Mouse (Mus musculus): ENCODE results near the gene Olfr434. TPM values are rescaled to one million over a fixed set of nuclear protein-coding genes. Genes with fewer than 3 reads are reported as not detected.
A peak's percentile ranks its signal among the peaks of the same experiment; 100 is the strongest.
"Not testable (repeated sequence)": the region's sequence is repeated elsewhere in the genome, so short reads cannot be mapped to it uniquely, and the experiment has no call there.

The Olfr434 gene
- not detected in 2 replicates for polyA plus RNA-seq (2014; fragmentation: Nextera tagmentation; extraction: Ambion mirVana)

GRCm38 (mm10) chr6:43212873-43213272 is at the start of gene Olfr434:
TSS of gene Olfr434 (plus strand) at chr6:43213021.
- not testable (repeated sequence) for H3K4me2 ChIP-seq (replicated peaks; ENCODE audit: low read depth, low read length); H3K27me3 ChIP-seq (ENCODE audit: control insufficient read depth, insufficient read depth, low read length); H3K4me3 ChIP-seq (ENCODE audit: low read depth, low read length); H3K9me3 ChIP-seq (ENCODE audit: control insufficient read depth, low read length); H3K4me1 ChIP-seq (replicated peaks; ENCODE audit: control insufficient read depth, insufficient read depth, low read length); ATAC-seq (ENCODE audit: low FRiP score); DNase-seq (ENCODE audit: low spot score); H3K27ac ChIP-seq (ENCODE audit: low read depth, low read length); H3K9ac ChIP-seq (ENCODE audit: low read depth, low read length); H3K36me3 ChIP-seq (ENCODE audit: control insufficient read depth, insufficient read depth, low read length)

DNA sequence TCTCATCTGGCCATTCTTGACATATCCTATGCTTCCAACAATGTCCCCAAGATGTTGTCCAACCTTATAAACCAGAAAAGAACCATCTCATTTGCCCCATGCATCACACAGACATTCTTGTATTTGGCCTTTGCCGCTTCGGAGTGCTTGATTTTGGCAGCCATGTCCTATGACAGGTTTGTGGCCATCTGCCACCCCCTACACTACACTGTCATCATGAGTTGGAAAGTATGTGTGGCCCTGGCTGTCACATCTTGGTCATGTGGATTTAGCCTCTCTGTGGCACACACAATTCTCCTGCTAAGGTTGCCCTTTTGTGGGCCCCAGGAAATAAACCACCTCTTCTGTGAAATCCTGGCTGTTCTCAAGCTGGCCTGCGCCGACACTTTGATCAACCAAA is 45.6 kb upstream of the Olfr434 start:
- Histone ChIP-seq H3K4me1 (replicated peaks; ENCODE audit: control insufficient read depth, insufficient read depth, low read length) (no peaks in the 10 kb centered on the region), H3K27ac (ENCODE audit: low read depth, low read length) (no peak overlapping the region), H3K9ac (ENCODE audit: low read depth, low read length) (no peak overlapping the region), H3K36me3 (ENCODE audit: control insufficient read depth, insufficient read depth, low read length) (no peaks in the 10 kb centered on the region), H3K27me3 (ENCODE audit: control insufficient read depth, insufficient read depth, low read length) (no peaks in the 10 kb centered on the region), H3K4me2 (replicated peaks; ENCODE audit: low read depth, low read length) (no peak overlapping the region), H3K4me3 (ENCODE audit: low read depth, low read length) (no peak overlapping the region), H3K9me3 (ENCODE audit: control insufficient read depth, low read length) (no peaks in the 10 kb centered on the region)
- 94% methylated on average over 4 of the region's 4 CpGs for WGBS
- DNase-seq (ENCODE audit: low spot score) (no peak), ATAC-seq (ENCODE audit: low FRiP score) (no peak)

DNA sequence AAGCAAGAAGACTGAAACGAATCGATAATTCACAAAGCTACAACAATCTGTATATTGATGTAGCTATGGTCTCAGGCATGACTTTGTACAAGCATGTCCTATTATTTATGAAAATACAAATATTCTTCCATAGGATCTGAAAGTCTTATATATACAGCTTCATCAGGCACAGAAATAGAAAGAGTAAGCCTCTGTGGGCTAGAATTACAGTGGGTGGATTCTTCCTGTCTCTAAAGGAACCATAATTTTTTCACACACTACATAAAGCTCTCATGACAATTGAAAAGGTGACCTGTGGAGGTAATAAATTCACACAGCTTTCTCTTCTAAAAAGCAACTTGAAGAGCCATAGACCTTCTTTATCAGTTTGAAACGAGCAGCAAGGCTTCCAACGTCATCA is 41.0 kb upstream of the Olfr434 start, which contains the start of gene Olfr13:
Gene Olfr13 (plus strand): TSS at position 301 of the 400 bp plus-strand sequence.
- H3K9me3 ChIP-seq (ENCODE audit: control insufficient read depth, low read length): no peaks in the 10 kb centered on the region
- no peak within 1 kb of the TSS for H3K27ac ChIP-seq (ENCODE audit: low read depth, low read length)
- ATAC-seq (ENCODE audit: low FRiP score) (no peak), DNase-seq (ENCODE audit: low spot score) (no peak)
- H3K9ac ChIP-seq (ENCODE audit: low read depth, low read length): no peak within 1 kb of the TSS
- H3K4me2 ChIP-seq (replicated peaks; ENCODE audit: low read depth, low read length): no peak within 1 kb of the TSS
- WGBS: 78% methylated on average over 4 of the region's 4 CpGs
- no peak within 1 kb of the TSS for H3K4me3 ChIP-seq (ENCODE audit: low read depth, low read length)
- H3K4me1 ChIP-seq (replicated peaks; ENCODE audit: control insufficient read depth, insufficient read depth, low read length): no peaks in the 10 kb centered on the region
- no peaks in the 10 kb centered on the region for H3K27me3 ChIP-seq (ENCODE audit: control insufficient read depth, insufficient read depth, low read length)
- H3K36me3 ChIP-seq (ENCODE audit: control insufficient read depth, insufficient read depth, low read length): no peaks in the 10 kb centered on the region

- H3K36me3 ChIP-seq (ENCODE audit: control insufficient read depth, insufficient read depth, low read length): no peaks in the 10 kb centered on the region
- H3K27me3 ChIP-seq (ENCODE audit: control insufficient read depth, insufficient read depth, low read length): no peaks in the 10 kb centered on the region
- no peak overlapping the region for H3K9ac ChIP-seq (ENCODE audit: low read depth, low read length)
- no peak overlapping the region for H3K27ac ChIP-seq (ENCODE audit: low read depth, low read length)
- DNase-seq (ENCODE audit: low spot score): no peak
- ATAC-seq (ENCODE audit: low FRiP score): peak; percentile 25; the same call in 1 of the 2 replicates
- 61% methylated on average over 1 of the region's 1 CpGs for WGBS
- no peaks in the 10 kb centered on the region for H3K9me3 ChIP-seq (ENCODE audit: control insufficient read depth, low read length)
- H3K4me3 ChIP-seq (ENCODE audit: low read depth, low read length): no peak overlapping the region
- H3K4me1 ChIP-seq (replicated peaks; ENCODE audit: control insufficient read depth, insufficient read depth, low read length): no peaks in the 10 kb centered on the region
- H3K4me2 ChIP-seq (replicated peaks; ENCODE audit: low read depth, low read length): no peak overlapping the region
These were observed 34.7 kb upstream of the Olfr434 start for GRCm38 (mm10) chr6:43178129-43178528.

DNA sequence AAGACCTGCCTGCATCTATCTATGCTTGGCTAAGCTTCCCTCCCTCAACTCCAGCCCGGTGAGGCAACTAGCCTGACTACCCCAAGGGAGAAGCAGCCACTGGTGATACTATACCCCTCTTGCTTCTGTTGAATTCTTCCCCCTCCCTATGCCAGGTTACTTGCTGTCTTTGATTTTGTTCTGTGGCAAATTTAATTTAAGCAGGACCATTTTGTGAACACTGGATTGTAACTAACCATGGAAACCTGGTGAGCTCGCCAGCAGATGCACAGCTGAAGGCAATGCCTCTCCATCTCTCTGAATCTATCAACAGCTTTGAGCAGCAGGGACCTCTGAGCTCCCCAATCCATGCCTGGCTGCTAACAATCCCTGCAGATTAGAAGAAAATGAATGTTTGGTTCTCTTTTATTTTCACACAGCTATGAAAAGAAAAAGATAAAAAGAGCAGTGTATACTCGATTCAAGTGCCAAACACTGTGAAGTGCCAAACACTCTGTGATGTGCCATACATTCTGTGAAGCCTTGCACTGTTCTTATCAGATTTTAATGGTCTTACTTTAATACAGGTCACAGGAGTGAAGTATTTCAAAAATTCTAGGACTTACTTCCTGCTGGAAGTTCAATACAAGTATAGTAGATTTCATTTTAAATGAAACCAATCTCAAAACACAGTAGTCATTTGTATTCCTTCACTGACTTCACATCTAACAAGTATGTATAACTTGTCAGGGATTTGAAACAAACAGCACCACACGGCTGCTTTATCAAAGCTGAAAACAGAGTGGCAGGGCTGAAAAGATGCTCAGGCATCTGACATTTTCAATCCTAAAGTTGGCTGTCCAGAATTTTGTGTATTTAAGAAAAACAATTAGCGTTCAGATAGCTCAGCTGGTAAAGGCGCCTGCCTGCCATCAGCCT is 34.0 kb upstream of the Olfr434 start:
- Histone ChIP-seq H3K9me3 (ENCODE audit: control insufficient read depth, low read length) (no peaks in the 10 kb centered on the region), H3K27me3 (ENCODE audit: control insufficient read depth, insufficient read depth, low read length) (no peaks in the 10 kb centered on the region), H3K4me3 (ENCODE audit: low read depth, low read length) (no peak overlapping the region), H3K4me1 (replicated peaks; ENCODE audit: control insufficient read depth, insufficient read depth, low read length) (no peaks in the 10 kb centered on the region), H3K27ac (ENCODE audit: low read depth, low read length) (no peak overlapping the region), H3K36me3 (ENCODE audit: control insufficient read depth, insufficient read depth, low read length) (no peaks in the 10 kb centered on the region), H3K9ac (ENCODE audit: low read depth, low read length) (no peak overlapping the region), H3K4me2 (replicated peaks; ENCODE audit: low read depth, low read length) (no peak overlapping the region)
- DNase-seq (ENCODE audit: low spot score): no peak
- 80% methylated on average over 6 of the region's 6 CpGs for WGBS
- peak; percentile 54; the same call in 1 of the 2 replicates for ATAC-seq (ENCODE audit: low FRiP score)

DNA sequence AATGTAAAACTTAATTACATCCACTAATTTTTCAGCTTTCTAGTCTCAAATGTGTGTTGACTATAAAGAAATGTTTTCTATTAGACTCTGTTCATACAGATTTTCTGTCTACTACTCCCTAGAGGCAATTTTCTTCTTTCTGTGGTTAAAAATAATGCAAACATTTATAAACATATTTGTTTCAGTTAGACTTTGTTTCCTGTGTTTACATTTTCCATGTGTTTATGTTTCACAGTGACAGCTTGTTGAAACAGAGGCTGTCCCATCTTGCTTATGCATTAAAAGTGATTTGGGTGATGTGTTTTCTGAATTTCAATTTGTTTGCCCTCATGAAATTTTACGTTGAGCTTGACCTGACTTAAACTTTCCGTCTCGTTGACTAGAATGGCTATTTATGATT is 21.8 kb upstream of the Olfr434 start:
- no peaks in the 10 kb centered on the region for H3K27me3 ChIP-seq (ENCODE audit: control insufficient read depth, insufficient read depth, low read length)
- DNase-seq (ENCODE audit: low spot score) (no peak), ATAC-seq (ENCODE audit: low FRiP score) (no peak)
- no peaks in the 10 kb centered on the region for H3K9me3 ChIP-seq (ENCODE audit: control insufficient read depth, low read length)
- H3K4me3 ChIP-seq (ENCODE audit: low read depth, low read length): no peak overlapping the region
- no peak overlapping the region for H3K27ac ChIP-seq (ENCODE audit: low read depth, low read length)
- no peaks in the 10 kb centered on the region for H3K4me1 ChIP-seq (replicated peaks; ENCODE audit: control insufficient read depth, insufficient read depth, low read length)
- no peak overlapping the region for H3K9ac ChIP-seq (ENCODE audit: low read depth, low read length)
- WGBS: 89% methylated on average over 3 of the region's 3 CpGs
- no peak overlapping the region for H3K4me2 ChIP-seq (replicated peaks; ENCODE audit: low read depth, low read length)
- H3K36me3 ChIP-seq (ENCODE audit: control insufficient read depth, insufficient read depth, low read length): no peaks in the 10 kb centered on the region

DNA sequence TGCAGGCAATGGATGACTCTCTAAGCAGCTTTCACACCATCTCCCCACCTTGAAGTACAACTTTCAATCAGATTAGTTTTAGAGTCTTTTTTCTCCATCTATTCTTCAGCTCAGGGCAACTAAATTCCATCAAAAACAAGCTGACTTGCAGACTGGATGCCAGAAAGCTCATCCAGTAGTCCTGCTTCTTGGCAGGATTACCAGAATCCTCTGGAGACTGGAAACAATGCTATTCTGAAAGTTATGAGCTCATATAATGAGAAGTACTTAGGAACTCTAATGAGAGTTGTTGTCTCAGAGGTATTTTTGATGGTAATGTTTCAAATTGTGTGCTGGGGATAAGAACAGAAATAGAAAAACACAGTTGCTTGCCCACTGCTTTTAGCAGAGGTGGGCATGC is 16.0 kb upstream of the Olfr434 start, which contains the start of gene Olfr435:
Gene Olfr435 (plus strand): TSS at position 366 of the 400 bp plus-strand sequence.
- Histone ChIP-seq H3K27ac (ENCODE audit: low read depth, low read length) (no peak within 1 kb of the TSS), H3K27me3 (ENCODE audit: control insufficient read depth, insufficient read depth, low read length) (no peaks in the 10 kb centered on the region), H3K4me1 (replicated peaks; ENCODE audit: control insufficient read depth, insufficient read depth, low read length) (no peaks in the 10 kb centered on the region), H3K4me3 (ENCODE audit: low read depth, low read length) (no peak within 1 kb of the TSS), H3K36me3 (ENCODE audit: control insufficient read depth, insufficient read depth, low read length) (no peaks in the 10 kb centered on the region), H3K4me2 (replicated peaks; ENCODE audit: low read depth, low read length) (no peak within 1 kb of the TSS), H3K9ac (ENCODE audit: low read depth, low read length) (no peak within 1 kb of the TSS), H3K9me3 (ENCODE audit: control insufficient read depth, low read length) (no peaks in the 10 kb centered on the region)
- ATAC-seq (ENCODE audit: low FRiP score) (no peak), DNase-seq (ENCODE audit: low spot score) (no peak)

DNA sequence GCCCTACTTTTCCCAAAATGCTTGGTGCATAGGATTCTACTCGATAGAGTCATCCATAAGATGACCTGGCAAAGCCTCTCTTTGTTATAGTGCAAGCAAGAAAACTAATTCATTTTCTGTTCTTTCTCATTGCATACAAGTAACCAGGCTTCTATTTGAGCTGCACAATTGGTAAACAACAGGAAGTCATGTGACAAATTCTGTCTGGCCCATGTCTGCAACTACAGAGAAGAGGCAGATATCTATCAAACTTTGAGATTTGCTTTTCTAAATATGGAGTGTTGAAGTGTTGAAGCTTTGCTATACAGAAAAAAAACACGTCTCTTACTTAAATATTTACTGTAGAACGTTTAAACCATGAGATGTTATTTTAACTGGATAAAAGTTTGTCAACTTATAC is 14.7 kb upstream of the Olfr434 start:
- H3K4me1 ChIP-seq (replicated peaks; ENCODE audit: control insufficient read depth, insufficient read depth, low read length): no peaks in the 10 kb centered on the region
- no peaks in the 10 kb centered on the region for H3K9me3 ChIP-seq (ENCODE audit: control insufficient read depth, low read length)
- 83% methylated on average over 3 of the region's 3 CpGs for WGBS
- H3K4me3 ChIP-seq (ENCODE audit: low read depth, low read length): no peak overlapping the region
- H3K36me3 ChIP-seq (ENCODE audit: control insufficient read depth, insufficient read depth, low read length): no peaks in the 10 kb centered on the region
- no peaks in the 10 kb centered on the region for H3K27me3 ChIP-seq (ENCODE audit: control insufficient read depth, insufficient read depth, low read length)
- no peak for DNase-seq (ENCODE audit: low spot score)
- H3K4me2 ChIP-seq (replicated peaks; ENCODE audit: low read depth, low read length): no peak overlapping the region
- no peak overlapping the region for H3K9ac ChIP-seq (ENCODE audit: low read depth, low read length)
- no peak for ATAC-seq (ENCODE audit: low FRiP score)
- no peak overlapping the region for H3K27ac ChIP-seq (ENCODE audit: low read depth, low read length)

GRCm38 (mm10) chr6:43202786-43203185 is 10.0 kb upstream of the Olfr434 start:
- DNase-seq (ENCODE audit: low spot score) (no peak), ATAC-seq (ENCODE audit: low FRiP score) (no peak)

More at GRCm38 (mm10) chr6:43202786-43203185, 10.0 kb upstream of the Olfr434 start:
- Histone ChIP-seq H3K9me3 (ENCODE audit: control insufficient read depth, low read length) (no peaks in the 10 kb centered on the region), H3K4me3 (ENCODE audit: low read depth, low read length) (no peak overlapping the region), H3K9ac (ENCODE audit: low read depth, low read length) (no peak overlapping the region), H3K4me1 (replicated peaks; ENCODE audit: control insufficient read depth, insufficient read depth, low read length) (no peaks in the 10 kb centered on the region), H3K27ac (ENCODE audit: low read depth, low read length) (no peak overlapping the region), H3K4me2 (replicated peaks; ENCODE audit: low read depth, low read length) (no peak overlapping the region), H3K27me3 (ENCODE audit: control insufficient read depth, insufficient read depth, low read length) (no peaks in the 10 kb centered on the region), H3K36me3 (ENCODE audit: control insufficient read depth, insufficient read depth, low read length) (no peaks in the 10 kb centered on the region)

Data from hindbrain, embryonic 11.5 days (tissue).